Mouse (Mus musculus): ENCODE measurements around the gene Gm3238. TPM values are rescaled to one million over a fixed set of nuclear protein-coding genes. Genes with fewer than 3 reads are reported as not detected.

The Gm3238 gene
- polyA plus RNA-seq, 1 experiment from 2014 or later, result not detected

GRCm38 (mm10) chr10:77729241-77729640, 41.9 kb downstream of the Gm3238 start:
- Histone ChIP-seq H3K4me2 (replicated peaks; ENCODE audit: low read depth, low read length) (no peak overlapping the region), H3K36me3 (ENCODE audit: control insufficient read depth, insufficient read depth, low read length) (no peaks in the 10 kb centered on the region), H3K9me3 (ENCODE audit: control insufficient read depth, low read length) (no peaks in the 10 kb centered on the region), H3K27ac (ENCODE audit: low read depth, low read length) (no peak overlapping the region), H3K4me3 (ENCODE audit: low read depth, low read length) (no peak overlapping the region), H3K27me3 (ENCODE audit: control insufficient read depth, insufficient read depth, low read length) (no peaks in the 10 kb centered on the region), H3K9ac (ENCODE audit: low read depth, low read length) (no peak overlapping the region), H3K4me1 (replicated peaks; ENCODE audit: control insufficient read depth, insufficient read depth, low read length) (no peaks in the 10 kb centered on the region)
- peak; percentile 41 for DNase-seq (ENCODE audit: low spot score)
- ATAC-seq (ENCODE audit: low FRiP score), result no peak
- WGBS, result 48% methylated on average over 4 of the region's 4 CpGs

GRCm38 (mm10) chr10:77728280-77728679, 42.8 kb downstream of the Gm3238 start:
- no peaks in the 10 kb centered on the region for H3K27me3 ChIP-seq (ENCODE audit: control insufficient read depth, insufficient read depth, low read length)
- H3K27ac ChIP-seq (ENCODE audit: low read depth, low read length), result no peak overlapping the region
- H3K4me1 ChIP-seq (replicated peaks; ENCODE audit: control insufficient read depth, insufficient read depth, low read length), result no peaks in the 10 kb centered on the region
- DNase-seq (ENCODE audit: low spot score) (no peak), ATAC-seq (ENCODE audit: low FRiP score) (no peak)
- WGBS, result 65% methylated on average over 4 of the region's 4 CpGs
- no peaks in the 10 kb centered on the region for H3K9me3 ChIP-seq (ENCODE audit: control insufficient read depth, low read length)
- H3K9ac ChIP-seq (ENCODE audit: low read depth, low read length), result no peak overlapping the region
- H3K36me3 ChIP-seq (ENCODE audit: control insufficient read depth, insufficient read depth, low read length), result no peaks in the 10 kb centered on the region
- H3K4me2 ChIP-seq (replicated peaks; ENCODE audit: low read depth, low read length), result no peak overlapping the region
- H3K4me3 ChIP-seq (ENCODE audit: low read depth, low read length), result no peak overlapping the region

GRCm38 (mm10) chr10:77726186-77726585, 44.9 kb downstream of the Gm3238 start, which contains the start of gene Gm10100:
Gene Gm10100, plus strand, starts transcription at chr10:77726486.
- ATAC-seq (ENCODE audit: low FRiP score) (no peak), DNase-seq (ENCODE audit: low spot score) (no peak)
- Histone ChIP-seq H3K27ac (ENCODE audit: low read depth, low read length) (no peak within 1 kb of the TSS), H3K27me3 (ENCODE audit: control insufficient read depth, insufficient read depth, low read length) (no peaks in the 10 kb centered on the region), H3K9me3 (ENCODE audit: control insufficient read depth, low read length) (no peaks in the 10 kb centered on the region), H3K36me3 (ENCODE audit: control insufficient read depth, insufficient read depth, low read length) (no peaks in the 10 kb centered on the region), H3K9ac (ENCODE audit: low read depth, low read length) (no peak within 1 kb of the TSS), H3K4me1 (replicated peaks; ENCODE audit: control insufficient read depth, insufficient read depth, low read length) (no peaks in the 10 kb centered on the region), H3K4me3 (ENCODE audit: low read depth, low read length) (no peak within 1 kb of the TSS), H3K4me2 (replicated peaks; ENCODE audit: low read depth, low read length) (no peak within 1 kb of the TSS)
- WGBS, result 40% methylated on average over 3 of the region's 3 CpGs

- H3K27ac ChIP-seq (ENCODE audit: low read depth, low read length), result no peak overlapping the region
- ATAC-seq (ENCODE audit: low FRiP score) (no peak), DNase-seq (ENCODE audit: low spot score) (no peak)
- H3K27me3 ChIP-seq (ENCODE audit: control insufficient read depth, insufficient read depth, low read length), result no peaks in the 10 kb centered on the region
- H3K4me1 ChIP-seq (replicated peaks; ENCODE audit: control insufficient read depth, insufficient read depth, low read length), result no peaks in the 10 kb centered on the region
- no peaks in the 10 kb centered on the region for H3K36me3 ChIP-seq (ENCODE audit: control insufficient read depth, insufficient read depth, low read length)
- no peaks in the 10 kb centered on the region for H3K9me3 ChIP-seq (ENCODE audit: control insufficient read depth, low read length)
- no peak overlapping the region for H3K4me2 ChIP-seq (replicated peaks; ENCODE audit: low read depth, low read length)
- WGBS, result 73% methylated on average over 8 of the region's 8 CpGs
- no peak overlapping the region for H3K4me3 ChIP-seq (ENCODE audit: low read depth, low read length)
- no peak overlapping the region for H3K9ac ChIP-seq (ENCODE audit: low read depth, low read length)
These were observed 46.3 kb downstream of the Gm3238 start for GRCm38 (mm10) chr10:77724855-77725254.

Other genes starting within 250 kb of the Gm3238 start
- gene Itgb2, start 241.1 kb downstream of the Gm3238 start, polyA plus RNA-seq (2014; fragmentation: Nextera tagmentation; extraction: Ambion mirVana), result 1.2 and 1.8 TPM in 2 replicates
- gene Pttg1ip, start 189.6 kb downstream of the Gm3238 start, polyA plus RNA-seq (2014; fragmentation: Nextera tagmentation; extraction: Ambion mirVana), result 73.1 and 79.3 TPM in 2 replicates
- 287 and 321 TPM in 2 replicates for gene Sumo3, start 165.2 kb downstream of the Gm3238 start, polyA plus RNA-seq (2014; fragmentation: Nextera tagmentation; extraction: Ambion mirVana)
- 2.2 TPM in 1 of 2 replicates, not detected in the other for gene Gm49325, start 165.1 kb downstream of the Gm3238 start, polyA plus RNA-seq (2014; fragmentation: Nextera tagmentation; extraction: Ambion mirVana)
- gene Ube2g2, start 149.1 kb downstream of the Gm3238 start, polyA plus RNA-seq (2014; fragmentation: Nextera tagmentation; extraction: Ambion mirVana), result 40.5 and 50.0 TPM in 2 replicates
- gene Tspear, start 84.8 kb downstream of the Gm3238 start, polyA plus RNA-seq (2014; fragmentation: Nextera tagmentation; extraction: Ambion mirVana), result 0.56 and 0.64 TPM in 2 replicates
- gene Gm19402, start 80.6 kb downstream of the Gm3238 start, polyA plus RNA-seq (2014; fragmentation: Nextera tagmentation; extraction: Ambion mirVana), result not detected in 2 replicates
- not detected in 2 replicates for gene Gm9508, start 74.1 kb downstream of the Gm3238 start, polyA plus RNA-seq (2014; fragmentation: Nextera tagmentation; extraction: Ambion mirVana)
- not detected in 2 replicates for gene Gm10272, start 64.7 kb downstream of the Gm3238 start, polyA plus RNA-seq (2014; fragmentation: Nextera tagmentation; extraction: Ambion mirVana)
- not detected in 2 replicates for gene Gm10024, start 59.9 kb downstream of the Gm3238 start, polyA plus RNA-seq (2014; fragmentation: Nextera tagmentation; extraction: Ambion mirVana)
- not detected in 2 replicates for gene Gm10142, start 55.5 kb downstream of the Gm3238 start, polyA plus RNA-seq (2014; fragmentation: Nextera tagmentation; extraction: Ambion mirVana)
- gene Krtap12-1, start 50.7 kb downstream of the Gm3238 start, polyA plus RNA-seq (2014; fragmentation: Nextera tagmentation; extraction: Ambion mirVana), result not detected in 2 replicates
- not detected in 2 replicates for gene Gm10100, start 44.8 kb downstream of the Gm3238 start, polyA plus RNA-seq (2014; fragmentation: Nextera tagmentation; extraction: Ambion mirVana)
- not detected in 2 replicates for gene Gm18596, start 28.7 kb downstream of the Gm3238 start, polyA plus RNA-seq (2014; fragmentation: Nextera tagmentation; extraction: Ambion mirVana)
- gene Gm9736, start 20.0 kb downstream of the Gm3238 start, polyA plus RNA-seq (2014; fragmentation: Nextera tagmentation; extraction: Ambion mirVana), result not detected in 2 replicates
- not detected in 2 replicates for gene Gm3233, start 11.6 kb downstream of the Gm3238 start, polyA plus RNA-seq (2014; fragmentation: Nextera tagmentation; extraction: Ambion mirVana)
- gene Gm7138, start 5.6 kb upstream of the Gm3238 start, polyA plus RNA-seq (2014; fragmentation: Nextera tagmentation; extraction: Ambion mirVana), result not detected in 2 replicates
- not detected in 2 replicates for gene Gm3250, start 11.2 kb upstream of the Gm3238 start, polyA plus RNA-seq (2014; fragmentation: Nextera tagmentation; extraction: Ambion mirVana)
- gene Gm7137, start 16.9 kb upstream of the Gm3238 start, polyA plus RNA-seq (2014; fragmentation: Nextera tagmentation; extraction: Ambion mirVana), result not detected in 2 replicates
- not detected in 2 replicates for gene Gm9639, start 23.8 kb upstream of the Gm3238 start, polyA plus RNA-seq (2014; fragmentation: Nextera tagmentation; extraction: Ambion mirVana)
- gene Gm19668, start 27.8 kb upstream of the Gm3238 start, polyA plus RNA-seq (2014; fragmentation: Nextera tagmentation; extraction: Ambion mirVana), result not detected in 2 replicates
- not detected in 2 replicates for gene Gm9507, start 40.5 kb upstream of the Gm3238 start, polyA plus RNA-seq (2014; fragmentation: Nextera tagmentation; extraction: Ambion mirVana)
- not detected in 2 replicates for gene Gm2696, start 43.4 kb upstream of the Gm3238 start, polyA plus RNA-seq (2014; fragmentation: Nextera tagmentation; extraction: Ambion mirVana)
- gene Krtap10-4, start 55.8 kb upstream of the Gm3238 start, polyA plus RNA-seq (2014; fragmentation: Nextera tagmentation; extraction: Ambion mirVana), result not detected in 2 replicates
- not detected in 2 replicates for gene Krtap10-10, start 64.6 kb upstream of the Gm3238 start, polyA plus RNA-seq (2014; fragmentation: Nextera tagmentation; extraction: Ambion mirVana)
- not detected in 2 replicates for gene Gm36176, start 75.5 kb upstream of the Gm3238 start, polyA plus RNA-seq (2014; fragmentation: Nextera tagmentation; extraction: Ambion mirVana)
- gene Gm10318, start 81.5 kb upstream of the Gm3238 start, polyA plus RNA-seq (2014; fragmentation: Nextera tagmentation; extraction: Ambion mirVana), result not detected in 2 replicates
- gene Gm3285, start 90.7 kb upstream of the Gm3238 start, polyA plus RNA-seq (2014; fragmentation: Nextera tagmentation; extraction: Ambion mirVana), result not detected in 2 replicates
- 3.1 and 3.6 TPM in 2 replicates for gene Lrrc3, start 131.2 kb upstream of the Gm3238 start, polyA plus RNA-seq (2014; fragmentation: Nextera tagmentation; extraction: Ambion mirVana)
- gene Trpm2, start 199.2 kb upstream of the Gm3238 start, polyA plus RNA-seq (2014; fragmentation: Nextera tagmentation; extraction: Ambion mirVana), result 0.56 and 1.4 TPM in 2 replicates
- gene 1810043G02Rik, start 207.2 kb upstream of the Gm3238 start, polyA plus RNA-seq (2014; fragmentation: Nextera tagmentation; extraction: Ambion mirVana), result 33.2 and 37.1 TPM in 2 replicates
- 85.5 and 114 TPM in 2 replicates for gene Pfkl, start 238.8 kb upstream of the Gm3238 start, polyA plus RNA-seq (2014; fragmentation: Nextera tagmentation; extraction: Ambion mirVana)

All from hindbrain, embryonic 11.5 days (tissue).